Mouse (Mus musculus) cerebellum, adult 2 months (tissue): Measurements from ENCODE around the gene Rassf10.

ENCODE experiments used
- CTCF ChIP-seq: fragments of 200-500 bp; IDR thresholded peaks from 2 replicates; pipeline ENCODE4 v1.5.1; 2011; ENCODE audit warnings: low read depth, mild to moderate bottlenecking, control low read depth, low read length, moderate library complexity, borderline replicate concordance; ENCODE audit not compliant: insufficient read depth
- POLR2A ChIP-seq: fragments of 200-500 bp; IDR thresholded peaks from 2 replicates; pipeline ENCODE4 v1.6.1; 2011; ENCODE audit warnings: low read length, control low read depth, borderline replicate concordance; ENCODE audit not compliant: insufficient read depth

DNA sequence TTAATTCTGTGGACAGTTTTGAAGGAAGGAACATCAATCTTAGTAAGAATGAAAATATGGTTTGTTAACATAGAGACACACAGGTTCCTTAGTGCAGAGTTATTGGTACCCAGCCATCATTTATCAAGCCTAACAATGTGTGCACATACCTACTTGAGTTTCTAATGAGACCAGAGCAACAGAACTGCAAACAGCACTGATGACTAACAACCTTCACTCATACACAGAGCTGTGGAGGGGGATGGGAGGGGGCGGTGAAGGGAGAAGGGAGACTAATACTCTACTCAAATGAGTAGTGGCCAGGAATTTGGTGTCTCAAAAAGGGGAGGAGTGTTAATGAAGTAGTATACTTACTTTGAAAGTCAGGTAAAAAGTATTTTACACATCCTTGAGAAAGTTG lies 10.7 kb upstream of the Rassf10 start:
- no peak for TF ChIP-seq POLR2A
- TF ChIP-seq CTCF: no peak
